Comparison of ENCODE assay signal across 22 mouse cellular contexts in the genomic region with DNA sequence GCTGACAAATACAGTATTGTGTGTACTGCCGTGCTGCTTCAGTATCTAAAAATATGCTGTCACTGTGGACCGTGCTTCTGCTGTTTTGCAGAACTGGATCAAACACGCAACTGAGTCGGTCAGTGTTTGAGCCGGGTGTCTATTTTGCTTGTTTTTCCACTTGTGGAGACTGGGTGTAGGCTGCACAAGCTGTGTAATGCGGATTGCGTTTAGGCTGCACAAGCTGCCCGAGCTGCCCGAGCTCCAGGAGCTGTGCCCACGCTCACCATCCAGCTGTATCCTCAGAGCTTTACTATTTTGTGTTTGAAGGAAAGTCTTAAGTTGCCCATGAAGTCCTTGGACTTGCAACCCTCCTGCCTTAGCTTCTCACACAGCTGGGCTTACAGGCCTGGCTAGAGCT. TPM values are rescaled to one million over a fixed set of nuclear protein-coding genes. Genes with fewer than 3 reads are reported as not detected.
DNase-seq lines count a peak whose midpoint lies in the region; ATAC-seq and TF ChIP-seq lines count a peak whose summit lies in the region.
"Had no signal": no experiment of that assay in that cellular context is flagged by ENCODE, and none has a peak within 500 bp of the region (broad histone marks: within the 10 kb centered on the region; RNA-seq: fewer than 3 reads in every experiment).

No protein-coding gene starts in this region.

- DNase-seq in limb, embryonic 10.5 days (ENCODE audit: low spot score): no peak
- DNase-seq in layer of hippocampus, adult 2 months (ENCODE audit: low spot score in 2 of 2): peak; percentile 39 to 74
- DNase-seq in left cerebral cortex, postnatal 14 days (ENCODE audit: low spot score in 2 of 2): peak; percentile 62 to 70
- DNase-seq in telencephalon, adult 2 months (ENCODE audit: low read depth, low spot score): peak; percentile 59
- no peak for DNase-seq in cerebellum, postnatal 25 days
- DNase-seq in heart, postnatal 4 days: no peak
- DNase-seq: cerebellum, adult 18-20 months; gastrocnemius, postnatal 25 days; heart, postnatal 36 days; kidney, adult 8-10 months; liver, embryonic 13.5 days had no signal

- no peak for TF ChIP-seq CTCF in layer of hippocampus, adult 2 months (conservative IDR thresholded peaks at IDR 0.05)

- H3K36me3 ChIP-seq in limb, embryonic 12.5 days: no peaks in the 10 kb centered on the region
- H3K36me3 ChIP-seq in limb, embryonic 10.5 days: no peaks in the 10 kb centered on the region
- H3K36me3 ChIP-seq: forebrain, embryonic 15.5 days; heart, embryonic 12.5 days; liver, embryonic 13.5 days; neural tube, embryonic 12.5 days had no signal

- ATAC-seq in limb, embryonic 12.5 days (ENCODE audit: insufficient number of reproducible peaks, insufficient read depth, low FRiP score, low TSS enrichment, low read depth): no peak
- ATAC-seq: forebrain, embryonic 15.5 days; lung, postnatal 0 days had no signal

- no peak overlapping the region for H3K9ac ChIP-seq in limb, embryonic 12.5 days (replicated peaks)
- H3K9ac ChIP-seq: forebrain, embryonic 15.5 days; heart, embryonic 12.5 days; liver, embryonic 13.5 days; neural tube, embryonic 12.5 days had no signal

- peaks cover 17% of the 10 kb centered on the region for H3K4me1 ChIP-seq in limb, embryonic 12.5 days (replicated peaks)
- H3K4me1 ChIP-seq in limb, embryonic 10.5 days: peaks cover 22% of the 10 kb centered on the region
- H3K4me1 ChIP-seq: forebrain, embryonic 15.5 days; liver, embryonic 13.5 days; megakaryocyte, embryonic 14.5 days; neural tube, embryonic 12.5 days had no signal

- WGBS in limb, embryonic 12.5 days: 70% methylated on average over 10 of the region's 10 CpGs
- 90% methylated on average over 10 of the region's 10 CpGs for WGBS in limb, embryonic 10.5 days

- intact Hi-C loops in left cerebral cortex, postnatal 14 days (cut with DNase I): no loop called here

- H3K27ac ChIP-seq in limb, embryonic 12.5 days: no peak overlapping the region
- H3K27ac ChIP-seq in limb, embryonic 10.5 days: no peak overlapping the region
- H3K27ac ChIP-seq in layer of hippocampus, adult 2 months: peak overlapping the region; percentile 79
- H3K27ac ChIP-seq: forebrain, embryonic 15.5 days; liver, embryonic 13.5 days; neural tube, embryonic 12.5 days; stomach, postnatal 0 days had no signal

- H3K4me2 ChIP-seq in limb, embryonic 12.5 days: 0 out of 2 replicates have a peak overlapping the region, but pooled peaks have one; percentile 5
- H3K4me2 ChIP-seq: forebrain, embryonic 15.5 days; liver, embryonic 13.5 days; neural tube, embryonic 12.5 days had no signal

- H3K9me3 ChIP-seq in limb, embryonic 12.5 days: no peaks in the 10 kb centered on the region
- H3K9me3 ChIP-seq in limb, embryonic 10.5 days (replicated peaks): no peaks in the 10 kb centered on the region
- H3K9me3 ChIP-seq: forebrain, embryonic 15.5 days; heart, embryonic 12.5 days; liver, embryonic 13.5 days; megakaryocyte, embryonic 14.5 days; neural tube, embryonic 12.5 days had no signal

- no peaks in the 10 kb centered on the region for H3K27me3 ChIP-seq in limb, embryonic 12.5 days
- no peaks in the 10 kb centered on the region for H3K27me3 ChIP-seq in limb, embryonic 10.5 days (ENCODE audit: low read depth, poor library complexity, severe bottlenecking)
- H3K27me3 ChIP-seq: forebrain, embryonic 15.5 days; heart, embryonic 12.5 days; liver, embryonic 13.5 days; megakaryocyte, embryonic 14.5 days; neural tube, embryonic 12.5 days had no signal

- H3K4me3 ChIP-seq in limb, embryonic 12.5 days (replicated peaks): no peak overlapping the region
- H3K4me3 ChIP-seq in limb, embryonic 10.5 days: no peak overlapping the region
- H3K4me3 ChIP-seq in layer of hippocampus, adult 2 months: no peak overlapping the region; the same call in 1 of the 2 replicates
- H3K4me3 ChIP-seq: forebrain, embryonic 15.5 days; heart, embryonic 12.5 days; liver, embryonic 13.5 days; megakaryocyte, embryonic 14.5 days; neural tube, embryonic 12.5 days had no signal

RNA-seq across cellular contexts. Expression of a gene that starts 24.9 kb away (rescaled TPM):
- polyA plus RNA-seq in limb, embryonic 12.5 days (2016; fragmentation: Nextera tagmentation; extraction: Ambion mirVana): not detected in 2 replicates
- not detected in 2 replicates for polyA plus RNA-seq in limb, embryonic 10.5 days (2016; fragmentation: Nextera tagmentation; extraction: Ambion mirVana)
- not detected for total RNA-seq in layer of hippocampus, adult 2 months (2021)
- under 1 TPM in 1 of 2 experiments, not detected in 1; 0.35 TPM for total RNA-seq in left cerebral cortex, postnatal 14 days (2021)
- total RNA-seq in heart, postnatal 4 days (2021): not detected
- total RNA-seq: adrenal gland, adult 18-20 months; gastrocnemius, postnatal 25 days; heart, postnatal 36 days; midbrain, postnatal 0 days had no signal
- polyA plus RNA-seq: brain, embryonic 14.5 days; cortical plate, adult 2 months; forebrain, embryonic 15.5 days; heart, embryonic 12.5 days; liver, embryonic 13.5 days; lung, postnatal 0 days; midbrain, postnatal 0 days; neural tube, embryonic 12.5 days; stomach, postnatal 0 days had no signal

Comparison
In these comparisons a context has a peak if more than half of its experiments do, and no peak if none do; other contexts are left out.
1. DNase-seq: peak in layer of hippocampus, adult 2 months (2 of 2), left cerebral cortex, postnatal 14 days (2 of 2) and telencephalon, adult 2 months (single experiment); none in limb, embryonic 10.5 days (single experiment), cerebellum, postnatal 25 days (0 of 2) and heart, postnatal 4 days (single experiment).